Mouse (Mus musculus): ENCODE results near the gene Cd300e.
A peak's percentile ranks its signal among the peaks of the same experiment; 100 is the strongest.

Gene Cd300e

DNA sequence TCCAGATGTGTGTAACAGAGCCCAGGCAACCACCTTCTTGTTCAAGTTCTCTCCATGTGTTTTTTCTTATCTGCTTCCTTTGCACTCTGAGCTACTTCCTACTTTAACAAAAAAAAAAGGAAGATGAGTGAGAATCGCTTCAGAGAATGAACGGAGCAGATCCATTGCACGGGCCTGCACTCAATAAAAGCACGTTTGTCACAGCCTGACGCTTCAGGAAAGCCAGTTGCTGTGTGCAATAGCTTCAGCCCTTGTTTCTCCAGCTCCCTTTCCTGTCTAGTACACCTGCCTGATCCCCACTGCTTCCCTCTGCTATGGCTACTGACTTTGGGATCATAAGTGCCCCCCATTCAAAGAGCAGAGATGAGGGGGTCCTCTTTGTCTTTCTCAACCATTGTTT is at the start of gene Cd300e:
Gene Cd300e (minus strand): TSS at position 101 of the 400 bp plus-strand sequence.
- DNase-seq (ENCODE audit: low read depth, low spot score), result no peak

DNA sequence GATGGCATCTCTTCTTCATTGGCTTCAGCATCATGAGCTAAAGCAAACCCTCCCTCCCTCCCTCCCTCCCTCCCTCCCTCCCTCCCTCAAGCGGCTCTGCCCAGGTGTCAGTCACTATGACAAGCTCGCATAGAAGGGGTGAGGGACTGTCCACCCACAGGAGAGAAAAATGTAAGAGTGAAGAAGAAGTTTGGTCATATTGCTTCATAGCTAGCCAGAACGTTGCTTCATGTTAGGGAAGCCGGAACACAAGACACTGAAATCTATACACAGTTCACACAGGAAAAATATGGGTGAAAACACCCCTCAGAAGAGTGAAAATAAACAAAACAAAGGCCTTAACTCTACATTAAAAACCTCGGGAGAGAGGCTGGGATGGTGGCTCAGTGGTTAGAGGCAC is 48.3 kb upstream of the Cd300e start:
- DNase-seq (ENCODE audit: low read depth, low spot score), result no peak

GRCm38 (mm10) chr11:115108176-115108575 is 46.2 kb upstream of the Cd300e start:
- no peak for DNase-seq (ENCODE audit: low read depth, low spot score)

- no peak for DNase-seq (ENCODE audit: low read depth, low spot score)
These were observed 45.5 kb upstream of the Cd300e start for GRCm38 (mm10) chr11:115107403-115107916.

GRCm38 (mm10) chr11:115106638-115107037 is 44.7 kb upstream of the Cd300e start:
- DNase-seq (ENCODE audit: low read depth, low spot score), result no peak

GRCm38 (mm10) chr11:115104769-115105563 is 43.0 kb upstream of the Cd300e start:
- DNase-seq (ENCODE audit: low read depth, low spot score), result no peak

- peak; percentile 72 for DNase-seq (ENCODE audit: low read depth, low spot score)
These were observed 41.8 kb upstream of the Cd300e start for GRCm38 (mm10) chr11:115103470-115104413.

DNA sequence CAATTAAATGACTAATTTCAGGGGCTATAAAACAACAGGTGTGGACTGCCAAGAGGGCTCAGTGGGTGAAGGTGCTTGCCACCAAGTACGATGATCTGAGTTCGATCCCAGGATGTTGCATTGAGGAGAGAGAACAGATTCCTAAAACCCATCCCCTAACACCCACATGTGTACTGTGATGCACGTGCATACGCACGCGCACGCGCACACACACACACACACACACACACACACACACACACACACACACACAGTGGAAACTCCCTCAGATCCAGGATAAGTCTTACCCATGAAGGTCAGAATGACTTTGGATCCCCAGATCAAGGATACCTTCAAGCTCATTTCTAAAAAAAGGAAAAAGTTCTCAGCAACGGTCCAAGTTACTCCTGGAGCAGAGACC is 40.1 kb upstream of the Cd300e start:
- no peak for DNase-seq (ENCODE audit: low read depth, low spot score)

DNA sequence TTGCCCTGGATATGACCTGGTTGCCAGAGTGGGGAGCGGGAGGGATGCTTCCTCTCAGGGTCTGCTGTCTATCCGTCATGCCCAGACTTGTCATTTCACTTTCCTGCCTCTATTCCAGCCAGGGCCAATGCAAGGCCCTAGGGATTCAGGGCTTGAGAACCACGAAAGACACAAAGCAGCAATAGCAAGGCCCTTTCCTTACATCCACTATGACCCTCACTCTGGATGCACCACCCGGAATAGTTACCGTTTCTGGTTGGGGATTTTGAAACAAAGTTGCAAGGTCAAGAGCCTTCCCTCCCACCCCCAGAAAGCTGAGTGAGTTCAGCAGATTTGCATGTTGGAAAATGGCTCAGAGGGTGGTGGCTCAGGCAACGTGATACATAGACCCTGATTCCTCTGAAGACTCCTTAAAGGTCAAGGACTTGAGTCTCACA is 39.7 kb upstream of the Cd300e start:
- DNase-seq (ENCODE audit: low read depth, low spot score), result no peak

DNA sequence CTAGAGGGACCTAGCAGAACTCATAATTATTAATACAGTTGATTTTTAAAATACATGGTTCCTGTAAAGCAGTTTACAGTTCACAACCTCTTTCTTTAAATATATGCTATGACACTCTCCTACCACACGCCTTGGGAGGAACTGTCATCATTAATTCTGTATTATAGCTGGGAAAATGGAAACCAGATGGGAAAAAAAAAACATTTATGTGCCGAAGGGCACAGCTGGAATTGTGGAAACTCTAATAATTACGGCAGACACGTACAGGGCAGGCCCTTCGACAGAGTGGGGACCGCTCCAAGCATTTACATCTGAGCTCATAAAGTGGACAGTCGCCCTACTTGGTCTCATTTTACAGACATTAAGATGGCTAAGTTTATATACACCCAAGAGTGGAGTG is 38.8 kb upstream of the Cd300e start:
- peak; percentile 57 for DNase-seq (ENCODE audit: low read depth, low spot score)

- no peak for DNase-seq (ENCODE audit: low read depth, low spot score)
These were observed 38.1 kb upstream of the Cd300e start for GRCm38 (mm10) chr11:115100032-115100621.

GRCm38 (mm10) chr11:115099241-115099840 is 37.4 kb upstream of the Cd300e start:
- DNase-seq (ENCODE audit: low read depth, low spot score), result peak; percentile 62

DNA sequence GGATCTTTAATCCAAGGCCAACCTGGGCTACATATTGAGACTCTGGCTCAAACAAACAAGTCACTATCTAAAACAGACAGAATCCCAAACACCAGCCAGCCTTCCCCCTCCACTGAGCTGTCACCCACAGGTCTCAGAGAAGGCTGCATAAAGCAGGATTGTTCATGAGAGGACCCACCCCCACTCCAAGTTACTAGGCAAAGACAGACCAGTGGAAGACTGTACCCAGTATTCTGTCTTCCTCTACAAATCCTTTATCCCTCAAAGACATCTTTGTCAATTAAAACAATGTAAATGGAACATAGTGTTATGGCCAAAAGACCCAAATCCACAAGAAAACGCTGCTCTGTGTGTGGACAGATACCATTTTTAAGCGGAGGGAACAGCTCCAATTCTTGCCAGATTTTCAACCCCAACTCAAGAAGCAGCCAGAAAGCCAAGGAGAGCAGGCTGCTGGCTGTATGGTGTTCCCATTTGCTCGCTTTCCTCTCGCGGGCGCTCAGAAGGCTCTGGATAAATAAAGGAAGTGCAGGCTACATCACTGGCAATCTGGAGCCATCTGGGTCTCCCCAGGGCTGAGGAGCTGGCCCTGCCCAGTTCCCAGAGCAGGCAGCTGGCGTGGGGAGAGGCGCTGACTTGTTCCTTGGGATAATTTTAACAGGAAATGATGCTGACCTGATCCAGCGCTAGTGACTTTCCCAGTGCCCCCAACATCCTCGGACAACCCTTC is 36.4 kb upstream of the Cd300e start:
- DNase-seq (ENCODE audit: low read depth, low spot score), result no peak

DNA sequence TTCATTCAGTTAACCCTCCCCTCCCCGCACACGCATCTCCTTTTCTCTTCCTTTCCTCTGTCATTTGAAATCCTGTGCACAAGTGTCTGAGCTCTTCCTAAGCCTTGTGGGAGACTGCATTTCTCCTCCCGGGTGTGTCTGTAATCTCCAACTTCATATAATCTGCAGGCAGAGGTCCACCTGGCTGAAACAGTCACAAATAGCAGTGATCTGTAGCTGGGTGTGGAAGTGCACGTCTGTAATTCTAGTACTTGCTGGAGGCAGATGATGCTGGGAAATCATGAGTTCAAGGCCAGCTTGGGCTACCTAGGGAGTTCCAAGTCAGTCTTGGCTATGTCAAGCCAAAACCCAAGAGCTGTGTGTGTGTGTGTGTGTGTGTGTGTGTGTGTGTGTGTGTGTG is 30.2 kb upstream of the Cd300e start:
- no peak for DNase-seq (ENCODE audit: low read depth, low spot score)

GRCm38 (mm10) chr11:115091362-115091901 is 29.5 kb upstream of the Cd300e start, which contains the start of gene Rab37:
Gene Rab37 (plus strand): TSS chr11:115091431.
- DNase-seq (ENCODE audit: low read depth, low spot score), result no peak

DNA sequence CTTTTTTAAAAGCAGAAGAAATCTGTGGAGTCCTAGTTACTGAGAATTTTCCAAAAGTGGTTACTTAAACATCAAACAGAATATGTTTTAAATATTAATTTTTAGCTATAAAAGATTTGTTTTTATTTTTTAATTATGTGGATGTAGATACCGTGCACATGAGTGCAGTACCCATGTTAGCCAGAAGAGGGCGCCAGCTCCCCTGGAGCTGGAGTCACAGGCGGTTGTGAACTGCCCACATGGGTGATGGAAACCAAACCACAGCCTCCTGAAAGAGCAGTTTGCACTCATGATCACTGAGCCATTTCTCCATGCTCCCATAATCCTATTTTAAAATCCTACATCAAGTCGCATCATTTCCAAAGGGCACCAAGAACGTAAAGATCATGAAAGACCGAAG is 27.9 kb upstream of the Cd300e start:
- DNase-seq (ENCODE audit: low read depth, low spot score), result no peak

DNA sequence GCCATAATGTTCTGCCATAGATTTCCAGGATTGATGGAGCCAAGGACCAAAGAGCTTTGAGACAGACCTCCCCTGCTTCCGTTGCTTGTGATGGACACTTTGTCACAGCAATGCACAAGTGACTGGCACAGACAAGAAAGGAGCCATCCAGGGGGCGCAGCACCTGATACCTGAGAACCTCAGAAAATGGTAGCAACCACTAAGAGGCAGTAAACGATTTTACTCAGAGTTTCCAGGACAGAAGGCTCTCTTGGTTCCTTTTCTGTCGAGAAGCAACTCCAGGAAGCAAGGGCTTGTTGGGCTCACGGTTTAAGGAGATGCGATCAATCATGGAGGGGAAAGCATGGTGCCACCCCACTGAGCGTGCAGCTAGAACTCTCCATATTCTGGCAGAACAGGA is 24.2 kb upstream of the Cd300e start:
- DNase-seq (ENCODE audit: low read depth, low spot score), result no peak

- DNase-seq (ENCODE audit: low read depth, low spot score), result no peak
These were observed 23.1 kb upstream of the Cd300e start for GRCm38 (mm10) chr11:115085064-115085463.

GRCm38 (mm10) chr11:115084595-115084994 is 22.6 kb upstream of the Cd300e start:
- no peak for DNase-seq (ENCODE audit: low read depth, low spot score)

- DNase-seq (ENCODE audit: low read depth, low spot score), result peak; percentile 81
These were observed 21.6 kb upstream of the Cd300e start for GRCm38 (mm10) chr11:115083376-115084139.
